Mouse (Mus musculus) embryonic facial prominence, embryonic 10.5 days (tissue): ENCODE data around the gene Tgm1. TPM values are rescaled to one million over a fixed set of nuclear protein-coding genes. Genes with fewer than 3 reads are reported as not detected.

Source experiments
- DNase-seq: peaks from one replicate; pipeline ENCODE4 v3.0.0-alpha.2; 2017; ENCODE audit warnings: low spot score
- H3K27ac ChIP-seq: fragments of 300-500 bp; sonication (generic); replicated peaks from 2 replicates; pipeline ENCODE4 v1.5.1; 2016; ENCODE audit warnings: mild to moderate bottlenecking
- H3K27me3 ChIP-seq: fragments of 300-500 bp; sonication (generic); replicated peaks from 2 replicates; pipeline ENCODE4 v1.6.1; 2016; ENCODE audit warnings: low read depth, mild to moderate bottlenecking; ENCODE audit not compliant: poor library complexity, severe bottlenecking
- H3K36me3 ChIP-seq: fragments of 300-500 bp; sonication (generic); replicated peaks from 2 replicates; pipeline ENCODE4 v1.6.1; 2016; ENCODE audit warnings: mild to moderate bottlenecking, moderate library complexity
- H3K4me1 ChIP-seq: fragments of 300-500 bp; sonication (generic); 2 replicates; pipeline ENCODE4 v1.6.1; 2016
- H3K4me3 ChIP-seq: fragments of 300-500 bp; sonication (generic); 2 replicates; pipeline ENCODE4 v1.5.1; 2016; ENCODE audit warnings: mild to moderate bottlenecking, moderate library complexity
- H3K9me3 ChIP-seq: fragments of 300-500 bp; sonication (generic); 2 replicates; pipeline ENCODE4 v1.6.1; 2016; ENCODE audit warnings: mild to moderate bottlenecking
- WGBS: fragments of 180-500 bp; shearing (Covaris S2); methylation state at CpG from one replicate; pipeline ENCODE4 v1.1.7; 2016; 5-methylcytosine and 5-hydroxymethylcytosine counted together
- polyA plus RNA-seq: library from polyadenylated mRNA; unstranded; fragments of >200 nt; fragmentation: Nextera tagmentation; extraction: Ambion mirVana; gene quantifications from 2 replicates; pipeline ENCODE4 v1.2.1, GENCODE M21; 2016

The Tgm1 gene
- polyA plus RNA-seq, 1 experiment from 2014 or later = 0.90 TPM

- DNase-seq = peak; percentile 96
- Histone ChIP-seq H3K9me3 (no peaks in the 10 kb centered on the region), H3K27me3 (no peaks in the 10 kb centered on the region), H3K36me3 (peaks cover 32% of the 10 kb centered on the region), H3K4me1 (peaks cover 24% of the 10 kb centered on the region), H3K27ac (peak within 1 kb of the TSS; percentile 91), H3K4me3 (peak within 1 kb of the TSS; percentile 83)
- WGBS = under 1% methylated on average over 50 of the region's 50 CpGs
Measured at GRCm38 (mm10) chr14:55721700-55722437, 8.1 kb upstream of the Tgm1 start, which contains the start of gene Rabggta. Gene Rabggta, minus strand, starts transcription at chr14:55722263.

- H3K4me3 ChIP-seq = peak overlapping the region; percentile 83
- H3K27me3 ChIP-seq = no peaks in the 10 kb centered on the region
- H3K36me3 ChIP-seq = peaks cover 40% of the 10 kb centered on the region
- peak overlapping the region; percentile 91; the same call in 1 of the 2 replicates for H3K27ac ChIP-seq
- peaks cover 26% of the 10 kb centered on the region for H3K4me1 ChIP-seq
- 76% methylated on average over 6 of the region's 6 CpGs for WGBS
- no peaks in the 10 kb centered on the region for H3K9me3 ChIP-seq
- DNase-seq = no peak
Measured at GRCm38 (mm10) chr14:55721076-55721475, 7.3 kb upstream of the Tgm1 start.

GRCm38 (mm10) chr14:55720666-55721065, 6.9 kb upstream of the Tgm1 start:
- Histone ChIP-seq H3K9me3 (no peaks in the 10 kb centered on the region), H3K27ac (no peak overlapping the region), H3K4me1 (peaks cover 26% of the 10 kb centered on the region), H3K4me3 (peak overlapping the region; percentile 83; the same call in 1 of the 2 replicates), H3K36me3 (peaks cover 41% of the 10 kb centered on the region), H3K27me3 (no peaks in the 10 kb centered on the region)
- DNase-seq = no peak
- 91% methylated on average over 12 of the region's 12 CpGs for WGBS

GRCm38 (mm10) chr14:55719737-55720136, 6.0 kb upstream of the Tgm1 start:
- H3K4me1 ChIP-seq = peaks cover 30% of the 10 kb centered on the region
- H3K9me3 ChIP-seq = no peaks in the 10 kb centered on the region
- WGBS = 91% methylated on average over 6 of the region's 6 CpGs

GRCm38 (mm10) chr14:55716884-55717283, 3.2 kb upstream of the Tgm1 start:
- no peak overlapping the region for H3K4me3 ChIP-seq
- no peak for DNase-seq
- no peak overlapping the region for H3K27ac ChIP-seq
- H3K27me3 ChIP-seq = peaks cover 23% of the 10 kb centered on the region
- H3K9me3 ChIP-seq = no peaks in the 10 kb centered on the region
- 51% methylated on average over 8 of the region's 8 CpGs for WGBS
- H3K4me1 ChIP-seq = peaks cover 37% of the 10 kb centered on the region
- peaks cover 41% of the 10 kb centered on the region for H3K36me3 ChIP-seq

More at GRCm38 (mm10) chr14:55719737-55720136, 6.0 kb upstream of the Tgm1 start:
- Histone ChIP-seq H3K27ac (no peak overlapping the region), H3K27me3 (no peaks in the 10 kb centered on the region), H3K36me3 (peaks cover 41% of the 10 kb centered on the region), H3K4me3 (no peak overlapping the region)
- no peak for DNase-seq

GRCm38 (mm10) chr14:55716271-55716670, 2.5 kb upstream of the Tgm1 start:
- no peaks in the 10 kb centered on the region for H3K9me3 ChIP-seq
- peaks cover 34% of the 10 kb centered on the region for H3K4me1 ChIP-seq
- peaks cover 30% of the 10 kb centered on the region for H3K27me3 ChIP-seq
- no peak for DNase-seq
- no peak overlapping the region for H3K27ac ChIP-seq
- WGBS = 92% methylated on average over 6 of the region's 6 CpGs
- H3K4me3 ChIP-seq = no peak overlapping the region
- H3K36me3 ChIP-seq = peaks cover 41% of the 10 kb centered on the region

GRCm38 (mm10) chr14:55714893-55715292, 1.2 kb upstream of the Tgm1 start:
- H3K27me3 ChIP-seq = peaks cover 30% of the 10 kb centered on the region
- WGBS = 35% methylated on average over 6 of the region's 6 CpGs
- H3K4me1 ChIP-seq = peaks cover 32% of the 10 kb centered on the region
- H3K36me3 ChIP-seq = peaks cover 37% of the 10 kb centered on the region
- H3K4me3 ChIP-seq = no peak overlapping the region
- no peaks in the 10 kb centered on the region for H3K9me3 ChIP-seq
- no peak for DNase-seq
- no peak overlapping the region for H3K27ac ChIP-seq

GRCm38 (mm10) chr14:55713007-55713728, 558 bp downstream of the Tgm1 start:
- H3K9me3 ChIP-seq = no peaks in the 10 kb centered on the region
- no peak overlapping the region for H3K27ac ChIP-seq
- DNase-seq = peak; percentile 30
- H3K36me3 ChIP-seq = peaks cover 20% of the 10 kb centered on the region
- peaks cover 32% of the 10 kb centered on the region for H3K4me1 ChIP-seq
- peaks cover 30% of the 10 kb centered on the region for H3K27me3 ChIP-seq
- peak overlapping the region; percentile 39 for H3K4me3 ChIP-seq
- 12% methylated on average over 25 of the region's 25 CpGs for WGBS

- DNase-seq = no peak
- Histone ChIP-seq H3K27me3 (peaks cover 30% of the 10 kb centered on the region), H3K36me3 (peaks cover 7% of the 10 kb centered on the region), H3K4me3 (no peak overlapping the region), H3K27ac (no peak overlapping the region), H3K9me3 (no peaks in the 10 kb centered on the region), H3K4me1 (peaks cover 24% of the 10 kb centered on the region)
- 76% methylated on average over 7 of the region's 7 CpGs for WGBS
Measured at GRCm38 (mm10) chr14:55711786-55712185, 1.9 kb downstream of the Tgm1 start.

GRCm38 (mm10) chr14:55709509-55709908, 4.2 kb downstream of the Tgm1 start:
- H3K27ac ChIP-seq = no peak overlapping the region
- H3K9me3 ChIP-seq = no peaks in the 10 kb centered on the region
- 91% methylated on average over 4 of the region's 4 CpGs for WGBS
- H3K27me3 ChIP-seq = peaks cover 30% of the 10 kb centered on the region
- H3K4me3 ChIP-seq = no peak overlapping the region
- DNase-seq = no peak
- peaks cover 18% of the 10 kb centered on the region for H3K4me1 ChIP-seq
- H3K36me3 ChIP-seq = no peaks in the 10 kb centered on the region

GRCm38 (mm10) chr14:55707397-55707796, 6.3 kb downstream of the Tgm1 start:
- Histone ChIP-seq H3K27me3 (peaks cover 11% of the 10 kb centered on the region), H3K4me1 (peaks cover 5% of the 10 kb centered on the region; the same call in 1 of the 2 replicates), H3K27ac (no peak overlapping the region), H3K9me3 (no peaks in the 10 kb centered on the region), H3K4me3 (no peak overlapping the region), H3K36me3 (no peaks in the 10 kb centered on the region)
- 75% methylated on average over 5 of the region's 5 CpGs for WGBS
- DNase-seq = no peak

- H3K4me1 ChIP-seq = peaks cover 5% of the 10 kb centered on the region; the same call in 1 of the 2 replicates
- DNase-seq = no peak
- no peak overlapping the region for H3K27ac ChIP-seq
- no peaks in the 10 kb centered on the region for H3K9me3 ChIP-seq
- no peak overlapping the region for H3K4me3 ChIP-seq
- H3K36me3 ChIP-seq = no peaks in the 10 kb centered on the region
- H3K27me3 ChIP-seq = no peaks in the 10 kb centered on the region
- 91% methylated on average over 8 of the region's 8 CpGs for WGBS
Measured at GRCm38 (mm10) chr14:55706051-55706600, 7.6 kb downstream of the Tgm1 start.
